Mouse (Mus musculus) myocyte (in vitro differentiated cells): Measurements from ENCODE around the gene Ap4s1. TPM values are rescaled to one million over a fixed set of nuclear protein-coding genes. Genes with fewer than 3 reads are reported as not detected.

Source experiments
- H3K27me3 ChIP-seq: one replicate; pipeline ENCODE4 v1.6.1; 2011; ENCODE audit not compliant: control insufficient read depth, insufficient read depth, insufficient read length
- H3K36me3 ChIP-seq: one replicate; pipeline ENCODE4 v1.6.1; 2011; ENCODE audit not compliant: control insufficient read depth, insufficient read depth
- H3K4me2 ChIP-seq: one replicate; pipeline ENCODE4 v1.6.1; 2011; ENCODE audit warnings: low read depth, control low read depth
- H3K4me3 ChIP-seq: one replicate; pipeline ENCODE4 v1.5.1; 2011; ENCODE audit warnings: mild to moderate bottlenecking, control low read depth, moderate library complexity
- H3K79me2 ChIP-seq: one replicate; pipeline ENCODE4 v1.6.1; 2011; ENCODE audit not compliant: control insufficient read depth, insufficient read depth
- H3ac ChIP-seq: one replicate; pipeline ENCODE4 v1.6.1; 2011; ENCODE audit not compliant: control insufficient read depth, insufficient read length
- CEBPB ChIP-seq: IDR thresholded peaks from 2 replicates; pipeline ENCODE4 v1.6.1; 2011; ENCODE audit warnings: mild to moderate bottlenecking, moderate library complexity; ENCODE audit not compliant: poor library complexity, insufficient read depth, severe bottlenecking
- E2F4 ChIP-seq: IDR thresholded peaks from one replicate; pipeline ENCODE4 v1.6.1; 2011; ENCODE audit warnings: mild to moderate bottlenecking, control low read depth, moderate library complexity; ENCODE audit not compliant: insufficient read depth
- MAX ChIP-seq: IDR thresholded peaks from one replicate; pipeline ENCODE4 v1.6.1; 2011; ENCODE audit warnings: low read depth, mild to moderate bottlenecking, control low read depth
- MYOD1 ChIP-seq, 3 experiments: IDR thresholded peaks; one replicate each; pipeline ENCODE4 v1.6.1; 2011; ENCODE audit warnings: control low read depth in 2 of 3, low read depth in 2 of 3, mild to moderate bottlenecking in 2 of 3, moderate library complexity in 1 of 3; ENCODE audit not compliant: insufficient read length in 2 of 3, control insufficient read depth in 1 of 3
- MYOG ChIP-seq, 3 experiments: IDR thresholded peaks; one replicate each; pipeline ENCODE4 v1.6.1; 2011; ENCODE audit warnings: control low read depth in 2 of 3, low read depth in 2 of 3, mild to moderate bottlenecking in 2 of 3; ENCODE audit not compliant: insufficient read length in 2 of 3, control insufficient read depth in 1 of 3, insufficient read depth in 1 of 3
- POLR2A ChIP-seq: IDR thresholded peaks from one replicate; pipeline ENCODE4 v1.6.1; 2011; ENCODE audit warnings: low read depth, mild to moderate bottlenecking, control low read depth, moderate library complexity; ENCODE audit not compliant: insufficient read length
- POLR2AphosphoS2 ChIP-seq: IDR thresholded peaks from one replicate; pipeline ENCODE4 v1.6.1; 2011; ENCODE audit warnings: low read depth, control low read depth; ENCODE audit not compliant: insufficient read length
- REST ChIP-seq: IDR thresholded peaks from one replicate; pipeline ENCODE4 v1.6.1; 2011; ENCODE audit warnings: mild to moderate bottlenecking, control low read depth, moderate library complexity; ENCODE audit not compliant: insufficient read depth, insufficient read length
- SRF ChIP-seq: IDR thresholded peaks from one replicate; pipeline ENCODE4 v1.6.1; 2011; ENCODE audit warnings: low read depth; ENCODE audit not compliant: control insufficient read depth, insufficient read length
- TCF12 ChIP-seq: IDR thresholded peaks from one replicate; pipeline ENCODE4 v1.6.1; 2011; ENCODE audit warnings: mild to moderate bottlenecking, control low read depth; ENCODE audit not compliant: poor library complexity, insufficient read depth, severe bottlenecking
- TCF3 ChIP-seq: IDR thresholded peaks from one replicate; pipeline ENCODE4 v1.6.1; 2011; ENCODE audit warnings: low read depth, control low read depth; ENCODE audit not compliant: insufficient read length
- USF1 ChIP-seq: IDR thresholded peaks from one replicate; pipeline ENCODE4 v1.6.1; 2011; ENCODE audit warnings: low read depth, mild to moderate bottlenecking, control low read depth, moderate library complexity
- polyA plus RNA-seq: library from polyadenylated mRNA; unstranded; fragments of >200 nt; fragmentation: generic; extraction: Trizol; gene quantifications from one replicate; pipeline ENCODE4 v1.2.1, GENCODE M21; 2012; ENCODE audit warnings: missing spikeins

Ap4s1 gene
- polyA plus RNA-seq, 1 experiment: 12.4 TPM

DNA sequence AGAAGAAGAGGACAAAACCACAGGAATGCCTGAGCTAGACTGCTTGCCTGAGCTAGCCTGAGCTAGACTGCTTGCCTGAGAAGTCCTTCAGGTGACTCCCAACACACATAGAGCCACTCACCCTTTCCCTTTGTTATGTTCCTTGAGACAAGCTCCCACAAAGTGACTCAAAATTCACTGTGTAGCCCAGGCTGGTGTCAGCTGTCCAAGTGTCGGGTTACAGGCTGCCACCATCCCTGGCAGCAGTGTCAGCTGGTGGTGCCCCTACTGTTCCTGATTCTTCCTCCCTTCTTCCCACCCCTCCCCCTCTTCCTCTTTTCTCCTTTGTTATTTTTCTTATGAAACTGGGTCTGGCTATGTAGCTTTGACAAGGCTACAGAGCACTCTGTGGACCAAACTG is 13.0 kb downstream of the Ap4s1 start:
- TF ChIP-seq TCF12 (peak; percentile 69), POLR2AphosphoS2 (no peak), TCF3 (peak; percentile 83), SRF (peak; percentile 57), MYOD1 (IDR thresholded peaks at IDR 0.05; ENCODE audit: control insufficient read depth in 1 of 3, insufficient read length in 2 of 3, low read depth in 2 of 3) (peak; percentile 49 to 99 (median 94)), MYOG (IDR thresholded peaks at IDR 0.05; ENCODE audit: control insufficient read depth in 1 of 3, insufficient read depth in 1 of 3, insufficient read length in 2 of 3, low read depth in 2 of 3) (peak; percentile 50 to 98 (median 94)), E2F4 (no peak), REST (no peak), USF1 (no peak), POLR2A (peak; percentile 24)
- Histone ChIP-seq H3K79me2 (no peaks in the 10 kb centered on the region), H3K36me3 (no peaks in the 10 kb centered on the region), H3K4me3 (no peak overlapping the region), H3K27me3 (no peaks in the 10 kb centered on the region), H3ac (no peak overlapping the region), H3K4me2 (peak overlapping the region; percentile 26)

DNA sequence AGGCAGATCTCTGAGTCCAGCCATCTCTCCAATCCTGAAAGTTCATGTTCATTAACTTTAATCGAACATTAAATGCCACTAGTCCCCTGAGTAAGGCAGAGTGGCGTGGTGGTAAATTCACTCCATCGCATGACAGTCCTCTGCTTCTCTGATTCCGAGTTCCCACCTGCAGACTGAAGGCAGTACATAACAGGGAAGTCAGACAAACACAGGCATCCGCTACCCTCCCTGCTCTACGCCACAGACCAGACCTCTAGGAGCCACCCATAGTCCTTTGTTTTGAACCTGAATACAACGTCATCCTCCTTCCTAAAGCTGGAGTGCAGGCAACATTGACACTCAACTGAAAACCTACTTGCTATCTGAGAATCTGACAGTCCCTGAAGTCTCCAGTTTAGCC is 13.7 kb downstream of the Ap4s1 start:
- TF ChIP-seq USF1 (no peak), REST (no peak), MYOD1 (IDR thresholded peaks at IDR 0.05; ENCODE audit: control insufficient read depth in 1 of 3, insufficient read length in 2 of 3, low read depth in 2 of 3) (no peak), MAX (no peak), TCF3 (no peak), E2F4 (no peak), SRF (no peak), MYOG (IDR thresholded peaks at IDR 0.05; ENCODE audit: control insufficient read depth in 1 of 3, insufficient read depth in 1 of 3, insufficient read length in 2 of 3, low read depth in 2 of 3) (no peak), TCF12 (no peak), CEBPB (no peak), POLR2AphosphoS2 (no peak), POLR2A (no peak)
- Histone ChIP-seq H3K4me2 (no peak overlapping the region), H3K27me3 (no peaks in the 10 kb centered on the region), H3K36me3 (no peaks in the 10 kb centered on the region), H3K79me2 (no peaks in the 10 kb centered on the region), H3K4me3 (no peak overlapping the region), H3ac (no peak overlapping the region)

DNA sequence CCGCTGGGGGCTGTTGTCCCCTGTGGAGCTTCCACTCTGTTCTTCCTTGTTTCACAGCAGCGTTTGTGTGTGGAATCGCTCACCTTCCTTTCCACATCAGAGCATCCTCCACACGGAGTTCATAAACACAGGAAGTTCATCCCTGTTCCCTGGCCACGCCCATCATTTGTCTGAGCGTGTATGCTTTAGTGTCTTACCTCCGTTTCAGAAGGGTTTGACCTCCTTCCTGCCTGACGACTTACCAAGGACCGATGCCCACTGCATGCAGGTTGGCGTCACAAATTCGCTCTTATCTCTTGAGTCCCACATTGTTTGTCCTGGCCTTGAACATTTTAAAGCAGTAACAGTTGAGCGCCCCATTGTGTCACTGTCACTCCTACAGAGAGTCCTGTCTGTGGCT is 14.9 kb downstream of the Ap4s1 start:
- TF ChIP-seq REST: no peak
- TF ChIP-seq POLR2AphosphoS2: no peak
- TF ChIP-seq POLR2A: no peak
- TF ChIP-seq MYOG (IDR thresholded peaks at IDR 0.05; ENCODE audit: control insufficient read depth in 1 of 3, insufficient read depth in 1 of 3, insufficient read length in 2 of 3, low read depth in 2 of 3): no peak
- TF ChIP-seq USF1: no peak
- TF ChIP-seq E2F4: no peak
- no peak for TF ChIP-seq TCF12
- TF ChIP-seq CEBPB: no peak
- TF ChIP-seq SRF: no peak
- no peak for TF ChIP-seq MAX
- Histone ChIP-seq H3K27me3 (no peaks in the 10 kb centered on the region), H3ac (no peak overlapping the region), H3K36me3 (no peaks in the 10 kb centered on the region), H3K4me3 (no peak overlapping the region), H3K79me2 (no peaks in the 10 kb centered on the region), H3K4me2 (no peak overlapping the region)

DNA sequence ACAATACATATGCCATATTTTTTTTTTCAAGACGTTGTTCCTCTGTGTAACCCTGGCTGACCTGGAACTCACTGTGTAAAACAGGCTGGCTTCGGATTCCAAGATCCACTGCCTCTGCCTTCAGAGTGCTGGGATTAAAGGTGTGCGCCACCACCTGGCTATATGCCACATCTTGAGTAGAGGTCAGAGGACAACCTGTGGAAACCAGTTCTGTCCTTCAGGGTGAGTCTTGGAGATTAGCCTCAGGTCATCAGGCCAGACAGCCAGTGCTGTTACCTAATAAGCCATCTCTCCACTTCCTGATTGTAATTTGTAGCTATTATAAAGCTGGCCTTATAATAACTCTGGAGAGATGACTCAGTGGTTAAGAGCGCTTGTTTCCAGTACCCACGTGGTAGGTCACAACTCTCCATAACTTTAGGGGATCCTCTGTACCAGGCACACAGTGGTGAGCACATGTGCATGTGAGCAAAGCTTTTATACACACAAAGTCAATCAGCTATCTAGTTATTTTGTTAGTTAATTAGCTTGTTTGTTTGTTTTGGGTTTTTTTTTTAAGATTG is 15.9 kb downstream of the Ap4s1 start:
- Histone ChIP-seq H3K4me3 (no peak overlapping the region), H3K79me2 (no peaks in the 10 kb centered on the region), H3K4me2 (no peak overlapping the region), H3ac (no peak overlapping the region), H3K36me3 (no peaks in the 10 kb centered on the region), H3K27me3 (no peaks in the 10 kb centered on the region)
- TF ChIP-seq MYOG (IDR thresholded peaks at IDR 0.05; ENCODE audit: control insufficient read depth in 1 of 3, insufficient read depth in 1 of 3, insufficient read length in 2 of 3, low read depth in 2 of 3) (no peak), USF1 (peak; percentile 79)

DNA sequence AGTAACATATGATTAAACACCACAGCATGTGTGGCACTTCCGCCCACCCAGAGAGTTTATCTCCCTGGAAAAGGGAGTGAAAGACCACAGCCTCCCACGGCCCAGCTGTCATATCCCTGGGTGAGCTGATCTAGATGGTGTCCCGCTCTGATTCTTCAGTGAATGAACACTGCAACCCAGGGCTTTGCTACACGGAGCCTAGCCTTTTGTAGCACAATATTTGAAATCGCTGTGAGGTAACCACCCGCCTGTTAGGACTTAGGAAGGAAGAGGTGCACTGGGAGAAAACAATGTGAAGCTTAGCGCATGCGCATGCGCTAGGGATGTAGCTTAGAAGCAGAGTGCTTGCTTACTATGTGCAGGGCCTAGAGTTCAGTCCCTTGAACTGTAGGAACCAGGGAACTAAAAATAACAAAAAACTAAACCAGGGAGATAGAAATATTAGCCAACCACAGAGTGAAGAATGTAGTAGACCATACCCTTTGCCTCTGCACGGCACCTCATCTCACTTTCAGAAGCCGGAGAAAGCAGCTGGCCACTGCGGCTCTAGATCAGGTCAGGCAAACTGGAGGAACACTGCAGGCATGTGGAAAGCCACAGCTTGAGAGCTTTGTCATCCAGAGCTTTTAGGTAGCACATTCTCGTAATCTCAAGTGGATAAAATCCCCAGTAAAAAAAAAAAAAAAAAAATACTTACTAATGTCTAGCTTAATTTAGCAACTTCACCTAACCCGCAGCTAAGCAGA is 18.3 kb downstream of the Ap4s1 start:
- Histone ChIP-seq H3K79me2 (no peaks in the 10 kb centered on the region), H3K36me3 (no peaks in the 10 kb centered on the region), H3K4me2 (peak overlapping the region; percentile 67), H3ac (no peak overlapping the region), H3K4me3 (no peak overlapping the region), H3K27me3 (no peaks in the 10 kb centered on the region)
- TF ChIP-seq MYOD1 (IDR thresholded peaks at IDR 0.05; ENCODE audit: control insufficient read depth in 1 of 3, insufficient read length in 2 of 3, low read depth in 2 of 3) (peak; percentile 54 to 96 (median 95)), POLR2A (peak; percentile 16), TCF3 (peak; percentile 62), USF1 (no peak), POLR2AphosphoS2 (no peak), TCF12 (peak; percentile 83), MAX (no peak), REST (no peak), CEBPB (no peak), MYOG (IDR thresholded peaks at IDR 0.05; ENCODE audit: control insufficient read depth in 1 of 3, insufficient read depth in 1 of 3, insufficient read length in 2 of 3, low read depth in 2 of 3) (peak; percentile 61 to 94 (median 72)), E2F4 (no peak), SRF (no peak)
